Mouse (Mus musculus): ENCODE measurements around the gene Pde2a.

DNA sequence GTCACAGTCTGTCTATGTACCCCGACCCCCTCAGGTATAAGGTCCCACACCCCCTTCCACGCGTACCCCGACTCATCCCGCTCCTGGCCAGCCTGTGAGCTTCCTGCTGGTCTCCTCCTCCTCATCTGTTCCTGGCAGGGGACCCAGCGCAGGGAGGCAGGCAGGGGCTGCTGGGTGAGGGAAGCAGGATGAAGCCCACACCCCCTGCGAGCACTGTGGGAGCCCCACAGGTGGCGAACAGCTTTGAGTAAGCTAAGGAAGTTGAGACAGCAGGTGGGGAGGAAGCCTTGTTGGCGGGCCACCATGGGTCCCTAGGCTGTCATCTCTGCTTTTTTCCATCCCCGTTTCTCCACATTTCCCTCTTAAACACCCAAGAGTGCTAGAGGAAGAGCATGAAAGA is 77.8 kb downstream of the Pde2a start:
- TF ChIP-seq POLR2A (IDR thresholded peaks at IDR 0.05; ENCODE audit: low read depth, low read length) (no peak), CTCF (IDR thresholded peaks at IDR 0.05; ENCODE audit: borderline replicate concordance, insufficient read depth, low read length) (no peak)
